Mouse (Mus musculus) adrenal gland, postnatal 36 days (tissue): ENCODE results near the gene 4933402J07Rik. TPM values are rescaled to one million over a fixed set of nuclear protein-coding genes. Genes with fewer than 3 reads are reported as not detected.
A peak's percentile ranks its signal among the peaks of the same experiment; 100 is the strongest.

ENCODE experiments used
- DNase-seq, 2 experiments: peaks; one replicate each; pipeline ENCODE4 v3.0.0; 2021; ENCODE audit warnings: mixed read lengths in 1 of 2
- long read RNA-seq, 2 experiments: library from polyadenylated mRNA; stranded (forward); transcript quantifications; one replicate each; pipeline ENCODE4 v2.0.0; 2021; ENCODE audit warnings: borderline sequencing depth in 2 of 2
- total RNA-seq, 2 experiments: library from RNA; stranded (reverse); gene quantifications; 2 replicates each; pipeline ENCODE4 v1.2.3; 2021

4933402J07Rik gene
- total RNA-seq, result not detected
- long read RNA-seq, experiment 1, result 0 reads
- long read RNA-seq, experiment 2, result 0 reads

DNA sequence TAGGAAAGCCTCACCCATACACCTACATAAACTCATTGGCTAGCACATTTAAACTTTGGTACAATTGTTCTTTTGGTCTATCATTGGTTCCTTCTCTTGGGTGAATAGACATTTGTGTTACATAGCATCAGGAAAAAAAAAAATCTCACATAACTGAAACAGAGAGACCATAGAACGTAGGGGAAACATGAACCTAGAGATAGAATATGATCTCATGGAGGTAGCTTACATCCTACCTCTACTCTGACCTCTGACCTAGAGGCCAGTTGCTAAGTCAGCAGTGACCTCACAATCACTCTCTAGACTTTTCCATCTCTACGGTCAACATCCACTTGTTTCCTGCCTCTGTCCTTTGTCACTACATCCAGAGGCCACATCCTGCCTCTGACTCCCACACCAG, at the start of gene 4933402J07Rik:
Gene 4933402J07Rik, plus strand, starts transcription at position 301 of the 400 bp plus-strand sequence.
- no peak for DNase-seq

DNA sequence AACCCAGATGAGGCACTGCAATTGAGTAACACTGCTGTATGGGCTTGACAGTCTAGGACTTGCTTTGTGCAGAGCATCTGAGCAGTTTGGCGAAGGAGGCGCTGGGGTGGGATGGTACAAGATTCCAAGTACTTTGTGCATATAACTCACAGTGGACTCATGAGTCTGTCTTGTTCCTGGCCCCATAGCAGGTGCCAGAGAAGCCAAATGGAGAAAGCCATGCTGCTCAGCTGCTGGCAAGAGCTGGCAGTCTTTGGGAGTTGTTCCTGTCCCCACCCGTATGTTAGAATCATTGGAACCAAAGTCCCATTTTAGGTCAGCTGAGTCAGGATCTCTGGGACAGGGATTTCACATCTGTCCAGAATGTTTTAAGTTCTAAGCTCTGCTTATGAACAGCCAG, 46.5 kb upstream of the 4933402J07Rik start:
- no peak for DNase-seq

DNA sequence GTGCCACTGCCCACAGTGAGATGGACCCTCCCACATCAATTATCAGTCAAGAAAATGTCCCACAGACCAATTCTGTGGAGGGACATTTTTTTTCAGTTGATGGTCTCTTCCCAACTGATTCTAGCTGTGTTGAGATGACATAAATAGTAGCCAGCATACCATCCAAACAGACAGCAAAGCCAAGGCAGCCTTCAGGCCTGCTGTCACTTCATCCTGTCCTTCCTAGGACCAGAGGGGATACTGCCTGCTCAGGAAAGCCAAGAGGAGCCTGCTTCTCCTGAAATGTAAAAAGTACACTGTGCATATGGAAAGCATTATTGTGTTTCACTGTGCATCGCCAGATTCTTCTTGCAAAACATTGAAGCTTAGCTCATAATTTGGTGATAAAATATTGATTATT, 38.6 kb upstream of the 4933402J07Rik start:
- no peak for DNase-seq

GRCm38 (mm10) chr8:87531176-87531575, 32.5 kb upstream of the 4933402J07Rik start:
- DNase-seq, result peak in 1 of 2 experiments; percentile 25

GRCm38 (mm10) chr8:87533476-87533875, 30.2 kb upstream of the 4933402J07Rik start:
- no peak for DNase-seq

DNA sequence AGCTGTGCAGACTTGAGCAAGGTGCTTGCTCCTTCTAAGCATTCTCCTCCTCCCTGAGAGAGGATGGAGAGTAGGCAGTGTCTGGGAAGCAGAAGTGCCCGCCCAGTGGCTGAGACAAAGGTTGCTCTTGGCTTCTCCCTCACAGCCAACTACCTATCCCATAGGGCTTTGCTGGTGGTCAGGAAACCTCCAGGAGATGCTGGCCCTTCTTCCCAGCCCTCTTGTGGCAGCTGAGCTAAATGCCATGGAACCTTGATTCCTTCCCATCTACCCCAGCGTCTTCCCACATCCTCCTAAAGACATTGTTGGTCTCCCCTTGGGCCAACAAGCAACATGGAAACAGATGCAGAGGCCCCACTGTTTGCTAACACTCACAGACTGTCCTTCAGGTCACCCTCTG, 28.8 kb upstream of the 4933402J07Rik start:
- no peak for DNase-seq

- DNase-seq, result peak; percentile 85 to 86
These were observed 26.9 kb upstream of the 4933402J07Rik start for GRCm38 (mm10) chr8:87536615-87537329.

DNA sequence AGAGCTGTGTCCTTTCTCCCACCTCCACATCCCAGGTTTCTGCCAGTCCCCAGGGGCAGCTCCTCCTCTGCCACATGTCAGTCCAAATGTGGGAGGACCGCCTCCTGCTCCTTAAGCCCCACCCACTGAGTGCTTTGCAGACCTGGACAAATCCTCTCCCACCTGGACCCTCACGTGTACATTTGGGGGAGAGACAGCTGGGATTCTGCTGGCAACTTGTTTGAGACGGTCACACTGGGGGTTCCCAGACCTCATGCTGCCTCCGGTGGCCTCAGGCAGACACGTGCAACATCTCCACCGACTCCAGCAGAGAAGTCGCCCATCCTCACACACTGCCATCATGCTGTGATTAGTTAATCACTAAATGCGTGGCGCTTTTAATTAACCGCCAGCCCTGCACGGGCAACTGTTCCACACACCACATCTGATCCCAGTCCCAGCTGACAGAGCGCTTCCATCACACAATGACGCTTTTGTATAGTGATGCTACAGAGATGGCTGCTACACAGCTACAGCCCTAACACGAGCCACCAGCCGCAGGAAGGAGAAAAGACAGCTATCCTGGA, 23.7 kb upstream of the 4933402J07Rik start:
- no peak for DNase-seq

- DNase-seq, result peak in 1 of 2 experiments; percentile 16
These were observed 13.8 kb upstream of the 4933402J07Rik start for GRCm38 (mm10) chr8:87549881-87550280.

DNA sequence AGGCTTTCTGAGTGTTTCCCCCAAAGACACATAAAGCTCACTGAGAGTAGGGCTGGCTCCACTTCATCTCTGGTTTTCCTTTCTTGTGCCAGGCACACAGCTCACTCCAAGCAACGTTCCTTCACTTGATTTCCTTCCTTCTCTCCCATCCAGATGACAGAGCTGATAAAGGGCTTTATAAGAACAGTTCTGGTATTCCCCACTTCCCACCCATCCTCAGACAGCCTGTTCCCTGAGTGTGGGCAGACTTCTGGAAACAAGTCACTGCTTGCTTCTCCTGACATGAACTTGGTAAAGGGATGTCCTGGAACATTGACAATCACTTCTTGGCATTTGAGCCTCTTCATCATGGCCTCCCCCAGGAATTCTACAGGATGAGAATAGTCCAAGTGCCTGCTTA, 10.9 kb upstream of the 4933402J07Rik start:
- DNase-seq, result no peak

DNA sequence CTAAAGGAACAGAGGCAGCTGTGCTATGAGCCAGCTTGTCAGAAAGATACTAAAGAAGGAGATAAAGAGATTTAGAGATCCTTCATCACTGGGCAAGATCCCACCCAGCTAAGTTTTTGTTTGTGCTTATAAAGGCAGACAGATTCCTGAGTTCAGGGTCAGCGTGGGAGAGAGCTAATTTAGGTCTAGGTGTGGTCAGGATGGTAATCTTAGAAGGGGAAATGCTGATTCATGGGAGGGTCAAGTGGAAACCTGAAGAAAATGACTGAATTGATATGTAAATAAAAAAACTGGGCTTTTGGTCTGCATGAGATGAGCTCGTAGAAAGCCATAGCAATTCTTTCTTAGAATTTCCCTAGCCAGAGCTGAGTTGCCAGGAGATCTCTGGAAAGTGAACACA, 2.9 kb upstream of the 4933402J07Rik start:
- no peak for DNase-seq

DNA sequence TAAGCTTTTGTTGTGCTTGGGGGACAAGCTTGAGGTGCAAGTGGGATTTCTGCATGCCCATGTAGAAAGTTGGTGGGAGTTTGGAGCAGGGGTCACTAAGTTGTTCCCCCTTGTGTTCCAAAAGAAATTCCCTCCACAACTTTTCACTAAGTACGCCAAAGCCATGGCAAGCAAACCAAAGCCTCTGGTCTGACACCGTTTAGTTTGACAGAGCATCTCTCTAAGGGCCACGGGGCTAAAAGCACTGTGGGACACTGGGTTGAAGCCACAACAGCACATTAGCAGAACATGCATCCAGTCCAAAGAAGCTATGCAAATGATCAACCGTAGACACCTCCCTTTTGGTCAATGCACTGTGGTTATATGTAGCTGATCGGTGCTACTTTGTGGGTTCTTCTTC, 5.5 kb downstream of the 4933402J07Rik start:
- DNase-seq, result no peak

DNA sequence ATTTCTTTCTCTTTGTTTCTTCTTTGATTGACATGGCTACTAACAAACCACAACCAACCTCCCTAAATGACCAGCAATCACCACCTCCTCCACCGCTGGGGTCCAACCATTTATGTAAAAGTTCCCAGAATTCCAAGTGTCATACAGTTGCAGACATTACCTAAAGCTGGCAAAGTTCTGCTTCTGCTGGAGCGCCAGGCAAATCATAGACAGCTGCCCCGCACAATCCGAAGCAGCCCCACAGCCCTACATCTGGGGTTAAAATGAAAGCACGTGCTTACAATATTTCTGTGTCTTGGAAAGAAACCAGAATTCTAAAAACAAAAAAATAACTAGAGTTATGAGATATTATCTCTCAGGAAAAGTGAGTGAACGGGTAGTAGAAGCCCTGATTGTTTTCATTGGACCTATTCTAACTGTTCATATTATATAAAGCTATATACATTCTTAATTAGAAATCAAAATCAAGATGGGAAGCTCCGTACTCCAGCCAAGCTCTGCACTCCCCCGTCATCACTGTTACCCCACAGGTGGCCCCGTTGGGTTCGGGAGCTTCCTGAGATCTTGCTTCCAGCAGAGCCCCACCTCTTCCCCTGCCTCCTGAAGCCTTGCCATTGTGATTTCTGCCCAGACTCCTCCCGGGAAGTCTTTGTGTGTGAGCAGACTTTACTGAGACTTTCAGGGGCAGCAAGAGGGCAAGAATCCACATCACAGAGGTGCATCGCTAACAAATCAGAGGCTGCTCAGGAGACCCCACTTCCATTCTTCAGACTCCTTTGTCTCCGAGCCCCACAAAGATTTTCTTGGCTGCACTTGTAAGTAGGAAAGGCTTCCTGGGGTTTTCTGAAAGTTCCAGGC, 6.3 kb downstream of the 4933402J07Rik start:
- peak; percentile 12 to 16 for DNase-seq

- DNase-seq, result no peak
These were observed 6.9 kb downstream of the 4933402J07Rik start for GRCm38 (mm10) chr8:87570564-87570855.

- no peak for DNase-seq
These were observed 7.2 kb downstream of the 4933402J07Rik start for GRCm38 (mm10) chr8:87570880-87571279.

- peak; percentile 59 to 70 for DNase-seq
These were observed 30.6 kb downstream of the 4933402J07Rik start for GRCm38 (mm10) chr8:87594272-87594671.

DNA sequence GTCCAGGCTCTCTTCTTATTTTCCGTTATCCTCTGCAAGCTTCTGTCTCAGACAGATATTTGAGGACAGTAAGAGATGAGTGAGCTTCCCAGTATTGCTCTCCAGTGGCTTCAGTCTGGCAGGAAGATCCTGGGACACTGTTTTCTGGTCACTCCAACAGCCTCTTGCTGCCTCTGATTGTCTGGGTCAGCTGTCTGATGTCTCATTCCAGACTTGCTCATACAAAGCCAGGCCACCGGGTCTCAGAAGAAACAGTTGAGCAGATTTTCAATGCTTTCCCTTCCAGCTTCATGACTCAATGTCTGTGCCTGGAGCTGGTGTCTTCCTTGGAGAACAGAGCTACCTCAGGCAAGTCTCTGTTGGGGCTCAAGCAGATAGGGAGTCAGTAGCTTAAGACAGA, 39.1 kb downstream of the 4933402J07Rik start:
- DNase-seq, result no peak

GRCm38 (mm10) chr8:87609110-87609509, 45.5 kb downstream of the 4933402J07Rik start:
- DNase-seq, result no peak

DNA sequence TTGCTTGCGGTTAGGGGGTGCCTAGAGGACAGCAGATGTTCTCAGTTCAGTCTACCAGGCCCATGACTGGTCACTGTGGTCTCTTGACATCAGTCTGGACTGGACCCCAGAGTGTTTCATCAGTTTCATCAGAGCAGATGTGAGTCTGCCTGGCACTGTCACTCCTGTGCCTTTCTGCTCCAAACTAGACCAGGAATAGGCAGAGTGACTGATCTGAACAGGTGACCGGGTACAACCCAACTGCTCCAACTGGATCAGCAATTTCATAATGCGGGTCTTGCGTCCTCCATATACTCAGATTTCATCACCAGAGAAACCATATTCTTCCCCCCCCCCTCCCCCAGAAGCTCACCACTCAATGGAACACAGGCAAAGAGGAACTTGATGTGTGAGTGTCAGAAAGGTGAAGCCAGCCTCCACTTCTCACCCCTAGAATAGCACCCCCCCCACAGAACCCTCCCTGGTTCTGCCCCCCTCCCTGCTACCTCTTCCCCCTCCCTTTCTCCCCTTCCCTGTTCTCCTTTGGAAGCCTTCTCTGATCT, 46.1 kb downstream of the 4933402J07Rik start:
- DNase-seq, result no peak

GRCm38 (mm10) chr8:87613701-87614100, 50.0 kb downstream of the 4933402J07Rik start:
- DNase-seq, result no peak

- peak; percentile 49 to 76 for DNase-seq
These were observed 55.5 kb downstream of the 4933402J07Rik start for GRCm38 (mm10) chr8:87619118-87619517.

DNA sequence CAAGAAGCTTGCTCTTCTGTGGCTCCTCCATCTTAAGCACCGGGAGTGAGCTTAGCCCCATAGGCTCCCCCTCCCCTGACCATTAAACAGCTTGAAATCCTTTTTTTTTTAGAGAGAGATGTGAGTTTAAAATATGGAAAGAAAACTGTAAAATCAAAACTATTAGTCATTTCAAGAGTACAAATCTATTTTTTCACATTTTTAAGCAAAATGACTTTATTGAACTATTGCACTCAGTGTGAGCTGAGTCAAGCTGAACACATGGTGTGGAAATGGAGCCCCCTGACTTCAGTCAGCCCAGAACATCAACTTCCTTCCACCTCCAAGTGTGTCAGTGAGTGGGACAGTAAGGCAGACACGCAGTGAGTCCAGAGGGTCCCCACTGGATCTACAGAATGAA, 55.9 kb downstream of the 4933402J07Rik start:
- DNase-seq, result no peak

GRCm38 (mm10) chr8:87620225-87620624, 56.6 kb downstream of the 4933402J07Rik start:
- no peak for DNase-seq
